Mouse (Mus musculus) stomach, embryonic 15.5 days (tissue): ENCODE data around the gene Gas1. TPM values are rescaled to one million over a fixed set of nuclear protein-coding genes. Genes with fewer than 3 reads are reported as not detected.

Experiments used
- ATAC-seq: fragments of 200-750 bp; cut with Nextera tagmentation; 2 replicates; pipeline ENCODE4 v1.8.0; 2017; ENCODE audit warnings: low read depth, moderate number of reproducible peaks, moderate TSS enrichment; ENCODE audit not compliant: insufficient read depth, low FRiP score
- H3K27ac ChIP-seq: fragments of 300-500 bp; sonication (generic); 2 replicates; pipeline ENCODE4 v1.5.1; 2015; ENCODE audit warnings: mild to moderate bottlenecking, inconsistent platforms
- H3K27me3 ChIP-seq: fragments of 300-500 bp; sonication (generic); replicated peaks from 2 replicates; pipeline ENCODE4 v1.6.1; 2015; ENCODE audit warnings: inconsistent platforms
- H3K36me3 ChIP-seq: fragments of 300-500 bp; sonication (generic); 2 replicates; pipeline ENCODE4 v1.6.1; 2015; ENCODE audit warnings: inconsistent platforms
- H3K4me1 ChIP-seq: fragments of 300-500 bp; sonication (generic); 2 replicates; pipeline ENCODE4 v1.6.1; 2015; ENCODE audit warnings: inconsistent platforms
- H3K4me2 ChIP-seq: fragments of 300-500 bp; sonication (generic); 2 replicates; pipeline ENCODE4 v1.6.1; 2015; ENCODE audit warnings: mild to moderate bottlenecking, inconsistent platforms
- H3K4me3 ChIP-seq: fragments of 300-500 bp; sonication (generic); replicated peaks from 2 replicates; pipeline ENCODE4 v1.5.1; 2015; ENCODE audit warnings: inconsistent platforms
- H3K9ac ChIP-seq: fragments of 300-500 bp; sonication (generic); 2 replicates; pipeline ENCODE4 v1.6.1; 2015; ENCODE audit warnings: inconsistent platforms
- H3K9me3 ChIP-seq: fragments of 300-500 bp; sonication (generic); 2 replicates; pipeline ENCODE4 v1.6.1; 2016; ENCODE audit warnings: inconsistent platforms
- WGBS: fragments of 180-500 bp; shearing (Covaris S2); methylation state at CpG from one replicate; pipeline ENCODE4 v1.1.7; 2015; 5-methylcytosine and 5-hydroxymethylcytosine counted together
- polyA plus RNA-seq: library from polyadenylated mRNA; unstranded; fragments of >200 nt; fragmentation: Nextera tagmentation; extraction: Ambion mirVana; gene quantifications from 2 replicates; pipeline ENCODE4 v1.2.1, GENCODE M21; 2015

Gas1 gene
- polyA plus RNA-seq, 1 experiment from 2014 or later, result 104 TPM

DNA sequence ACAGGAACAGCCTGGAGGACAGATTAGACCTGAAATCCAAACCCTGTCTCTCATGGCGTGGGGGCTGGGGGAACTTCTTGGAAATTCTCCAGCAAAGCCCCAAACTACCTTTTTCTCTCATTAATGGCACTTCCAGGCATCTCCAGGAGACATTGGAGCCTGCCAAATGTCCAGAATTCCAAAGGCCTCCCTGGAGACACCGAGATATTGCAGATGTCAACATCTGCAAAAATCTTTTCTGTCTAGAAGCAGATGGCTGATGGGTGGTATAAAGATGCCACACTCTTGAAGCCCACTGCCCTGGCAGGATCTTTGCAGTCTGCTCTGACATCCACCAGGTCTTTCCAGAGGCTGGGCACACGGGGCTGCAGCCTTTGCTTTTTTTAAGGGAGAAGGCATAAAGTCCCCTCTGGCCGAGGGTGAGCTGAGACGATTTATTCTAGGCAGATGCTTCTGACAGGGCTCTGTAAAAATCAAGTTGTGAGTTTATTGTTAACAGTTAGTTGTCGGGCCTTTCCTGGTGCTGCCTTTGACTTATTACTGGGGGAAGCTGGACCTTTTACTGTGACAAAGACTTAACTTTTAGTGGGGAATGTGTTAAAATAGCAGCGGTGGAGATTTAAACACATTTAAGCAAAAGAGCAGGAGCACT is 4.7 kb downstream of the Gas1 start:
- Histone ChIP-seq H3K9ac (no peak overlapping the region), H3K9me3 (no peaks in the 10 kb centered on the region), H3K27me3 (peaks cover 16% of the 10 kb centered on the region), H3K4me1 (peaks cover 16% of the 10 kb centered on the region), H3K4me2 (no peak overlapping the region), H3K27ac (peak overlapping the region; percentile 40; the same call in 1 of the 2 replicates), H3K4me3 (no peak overlapping the region), H3K36me3 (no peaks in the 10 kb centered on the region)
- ATAC-seq, result no peak
- WGBS, result 18% methylated on average over 7 of the region's 7 CpGs

DNA sequence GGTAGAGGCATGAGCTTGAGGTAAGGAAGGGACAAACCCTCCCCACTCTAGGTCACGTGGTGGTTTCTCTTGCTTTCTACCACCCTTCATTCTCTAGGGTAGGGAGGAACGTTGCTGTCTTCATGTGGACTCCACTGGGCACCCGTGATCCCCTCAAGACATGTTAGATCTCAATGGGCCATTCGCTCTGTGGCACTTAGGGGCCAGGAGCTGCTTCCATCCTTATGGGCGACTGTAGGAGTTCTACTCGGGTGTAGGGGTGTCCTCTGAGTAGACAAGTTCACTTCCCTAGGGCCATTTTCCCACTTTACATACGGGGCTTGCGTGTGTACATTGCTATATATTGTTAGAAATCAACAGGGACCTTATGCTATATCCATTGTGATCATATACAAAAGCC is 5.4 kb downstream of the Gas1 start:
- H3K36me3 ChIP-seq, result no peaks in the 10 kb centered on the region
- H3K9me3 ChIP-seq, result no peaks in the 10 kb centered on the region
- ATAC-seq, result no peak
- H3K4me2 ChIP-seq, result no peak overlapping the region
- no peak overlapping the region for H3K4me3 ChIP-seq
- no peak overlapping the region for H3K9ac ChIP-seq
- no peak overlapping the region for H3K27ac ChIP-seq
- WGBS, result 82% methylated on average over 8 of the region's 8 CpGs
- H3K4me1 ChIP-seq, result peaks cover 16% of the 10 kb centered on the region
- H3K27me3 ChIP-seq, result peaks cover 15% of the 10 kb centered on the region

DNA sequence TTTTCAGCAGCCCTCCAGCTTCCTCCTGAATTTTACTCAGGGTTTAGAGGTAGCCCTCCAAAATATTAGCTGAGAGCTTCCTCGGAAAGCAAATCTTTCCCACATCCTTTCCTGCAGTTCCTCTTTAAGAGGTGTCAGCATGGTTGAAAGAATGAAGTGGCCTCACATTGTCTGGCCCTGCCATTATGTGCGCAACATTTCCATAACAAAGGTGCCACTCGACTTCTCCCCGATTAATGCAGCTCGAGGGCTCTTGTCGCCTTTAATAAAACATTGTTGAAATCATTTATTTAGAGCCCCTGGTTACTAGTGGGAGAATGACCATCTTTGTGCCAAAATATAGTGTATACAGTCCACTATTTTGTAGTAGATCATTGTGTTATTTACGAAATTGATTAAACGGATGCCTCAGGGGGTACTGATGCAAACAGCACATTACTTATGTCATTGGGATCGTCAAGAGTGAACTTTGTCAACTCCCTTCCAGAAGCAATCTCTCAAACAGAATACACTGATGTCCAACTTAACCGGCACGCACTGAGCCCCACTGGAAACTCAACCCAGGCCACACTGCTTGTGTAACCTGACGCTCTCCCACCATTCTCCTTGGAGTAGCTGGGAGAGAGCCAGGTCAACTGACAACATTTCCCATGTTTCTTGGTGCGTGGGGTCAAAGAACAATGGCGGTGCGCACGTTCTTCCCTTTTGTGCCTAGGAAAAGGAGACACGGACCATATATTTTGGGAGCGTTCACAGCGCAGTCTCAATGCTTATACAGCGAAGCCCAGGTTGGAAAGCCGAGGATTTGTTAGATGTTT is 6.1 kb downstream of the Gas1 start:
- no peak for ATAC-seq

DNA sequence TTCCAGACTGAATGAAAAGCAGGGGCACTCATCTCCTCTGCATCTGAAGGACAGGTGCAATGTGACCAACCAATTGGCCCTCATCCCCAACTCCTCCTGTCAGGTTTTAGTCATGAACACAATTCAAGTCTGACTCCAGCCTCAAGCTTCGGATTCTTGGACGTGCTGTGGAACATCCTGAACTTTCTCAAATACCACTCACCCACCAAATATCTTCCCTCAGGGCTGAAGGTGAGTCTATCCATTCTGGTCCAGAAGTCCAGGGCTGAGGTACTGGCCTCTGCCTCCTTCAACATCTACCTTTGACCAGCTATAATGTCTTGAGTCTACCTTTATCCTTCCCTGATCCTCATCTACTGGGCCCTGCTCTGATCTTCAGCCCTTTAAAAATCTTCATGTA is 8.1 kb downstream of the Gas1 start:
- ATAC-seq, result no peak
- no peak overlapping the region for H3K9ac ChIP-seq
- H3K36me3 ChIP-seq, result no peaks in the 10 kb centered on the region
- H3K27ac ChIP-seq, result no peak overlapping the region
- no peak overlapping the region for H3K4me3 ChIP-seq
- peaks cover 9% of the 10 kb centered on the region for H3K4me1 ChIP-seq
- no peaks in the 10 kb centered on the region for H3K9me3 ChIP-seq
- WGBS, result 82% methylated on average over 2 of the region's 2 CpGs
- no peak overlapping the region for H3K4me2 ChIP-seq
- H3K27me3 ChIP-seq, result peaks cover 12% of the 10 kb centered on the region

More for the DNA sequence above, 6.1 kb downstream of the Gas1 start:
- Histone ChIP-seq H3K9me3 (no peaks in the 10 kb centered on the region), H3K27ac (no peak overlapping the region), H3K9ac (no peak overlapping the region), H3K4me1 (peaks cover 15% of the 10 kb centered on the region), H3K4me2 (no peak overlapping the region), H3K4me3 (no peak overlapping the region), H3K27me3 (peaks cover 12% of the 10 kb centered on the region), H3K36me3 (no peaks in the 10 kb centered on the region)
- 72% methylated on average over 21 of the region's 21 CpGs for WGBS

DNA sequence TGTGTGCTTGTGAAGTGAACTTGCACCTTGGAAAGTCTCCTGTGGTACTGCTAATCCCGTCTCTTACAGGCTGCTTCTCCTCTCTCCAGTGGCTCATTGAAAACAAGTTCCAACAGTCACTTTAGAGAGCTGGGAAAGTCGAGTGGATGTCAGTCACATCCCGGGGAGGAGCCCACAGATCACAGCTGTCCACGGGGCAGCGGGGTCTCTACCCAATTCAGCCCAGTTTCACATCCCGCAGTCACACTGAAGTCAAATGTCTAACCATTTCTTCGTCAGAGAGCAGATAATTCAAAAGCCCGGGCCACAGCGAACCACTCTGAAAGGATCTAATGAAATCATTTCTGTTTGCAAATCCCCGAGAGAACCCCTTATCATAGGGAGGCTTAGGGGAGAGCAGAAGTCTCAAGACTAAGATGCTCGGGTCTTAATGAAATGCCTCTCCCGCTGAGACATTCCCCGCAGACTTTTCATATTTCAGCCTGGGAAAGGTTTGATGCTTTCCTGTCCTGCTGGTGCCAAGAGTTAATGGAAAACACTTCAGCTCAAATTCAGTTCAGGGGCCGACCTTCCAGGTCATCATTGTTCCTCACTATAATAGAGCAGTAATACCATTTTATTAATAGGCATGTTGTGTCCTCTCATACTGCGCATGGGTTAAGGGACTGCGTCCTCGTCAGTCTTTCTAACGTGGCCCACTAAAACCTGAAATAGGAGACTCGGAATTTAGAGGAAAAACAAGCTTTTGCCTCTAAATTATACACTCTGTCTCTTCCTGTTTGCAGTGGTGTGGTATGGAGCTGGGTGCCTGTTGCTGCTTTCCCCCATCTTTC is 20.7 kb downstream of the Gas1 start:
- no peaks in the 10 kb centered on the region for H3K4me1 ChIP-seq
- H3K4me3 ChIP-seq, result no peak overlapping the region
- no peak overlapping the region for H3K9ac ChIP-seq
- no peaks in the 10 kb centered on the region for H3K9me3 ChIP-seq
- no peak overlapping the region for H3K4me2 ChIP-seq
- no peak for ATAC-seq
- H3K27ac ChIP-seq, result no peak overlapping the region
- no peaks in the 10 kb centered on the region for H3K27me3 ChIP-seq
- no peaks in the 10 kb centered on the region for H3K36me3 ChIP-seq
- WGBS, result 35% methylated on average over 19 of the region's 19 CpGs

DNA sequence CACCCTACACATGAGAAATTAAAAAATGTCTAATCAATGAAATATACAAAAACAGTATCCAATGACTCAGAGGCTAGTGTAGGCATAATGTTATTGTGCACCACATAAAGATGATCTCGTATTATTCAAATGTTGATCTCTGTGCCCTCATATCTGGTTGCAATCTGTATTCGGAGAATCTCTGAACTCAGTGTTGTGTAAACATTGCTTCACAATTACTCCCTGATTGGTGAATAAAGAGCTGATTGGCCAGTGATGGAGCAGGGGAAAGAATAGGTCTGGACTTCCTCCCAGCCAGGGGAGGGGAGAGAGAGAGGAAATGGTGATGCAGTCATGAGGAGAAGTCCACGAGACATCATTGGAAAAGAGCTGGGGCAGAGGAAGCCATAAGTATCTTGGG is 23.0 kb downstream of the Gas1 start:
- ATAC-seq, result no peak
- Histone ChIP-seq H3K27me3 (no peaks in the 10 kb centered on the region), H3K9me3 (no peaks in the 10 kb centered on the region), H3K4me2 (no peak overlapping the region), H3K27ac (no peak overlapping the region), H3K4me3 (no peak overlapping the region), H3K36me3 (no peaks in the 10 kb centered on the region), H3K9ac (no peak overlapping the region), H3K4me1 (no peaks in the 10 kb centered on the region)
- 85% methylated on average over 3 of the region's 3 CpGs for WGBS

DNA sequence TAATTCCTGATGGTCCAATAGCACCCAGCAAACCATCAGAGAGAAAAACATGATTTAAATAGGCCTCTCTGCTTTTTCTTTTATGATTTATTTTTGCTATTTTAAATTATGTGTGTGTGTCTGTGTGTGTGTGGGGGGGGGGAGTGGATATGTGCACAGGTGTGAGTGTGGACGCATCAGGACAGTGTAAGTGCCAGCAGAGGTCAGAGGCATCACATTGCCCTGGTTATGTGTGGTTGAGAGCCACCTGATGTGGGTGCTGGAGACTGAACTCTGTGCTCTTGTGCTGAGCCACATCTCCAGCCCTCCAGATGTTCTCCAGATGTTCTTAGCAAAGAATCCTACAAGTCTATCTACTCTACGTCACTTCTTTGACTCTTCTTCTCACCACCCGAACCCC is 28.9 kb downstream of the Gas1 start:
- H3K9ac ChIP-seq, result no peak overlapping the region
- no peaks in the 10 kb centered on the region for H3K36me3 ChIP-seq
- H3K4me2 ChIP-seq, result no peak overlapping the region
- no peak overlapping the region for H3K4me3 ChIP-seq
- no peaks in the 10 kb centered on the region for H3K27me3 ChIP-seq
- H3K27ac ChIP-seq, result no peak overlapping the region
- H3K4me1 ChIP-seq, result peaks cover 6% of the 10 kb centered on the region; the same call in 1 of the 2 replicates
- ATAC-seq, result no peak
- H3K9me3 ChIP-seq, result no peaks in the 10 kb centered on the region
- 60% methylated on average over 3 of the region's 3 CpGs for WGBS

DNA sequence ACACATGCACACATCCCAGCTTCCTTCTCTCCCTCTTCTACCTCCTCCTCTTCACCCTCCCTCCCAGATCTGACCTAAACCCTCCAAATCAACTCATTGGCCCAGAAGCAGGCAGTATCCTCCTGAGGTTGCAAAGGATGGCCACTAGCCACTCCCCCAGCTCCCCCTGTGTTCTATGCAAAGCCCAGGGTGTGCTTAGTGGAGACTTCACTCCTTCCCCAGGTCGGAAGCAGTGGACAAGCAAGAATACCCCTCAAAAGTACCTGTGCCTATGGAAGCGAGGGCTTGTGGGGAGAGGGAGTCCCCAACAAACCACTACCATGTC is 29.3 kb downstream of the Gas1 start:
- no peak overlapping the region for H3K9ac ChIP-seq

DNA sequence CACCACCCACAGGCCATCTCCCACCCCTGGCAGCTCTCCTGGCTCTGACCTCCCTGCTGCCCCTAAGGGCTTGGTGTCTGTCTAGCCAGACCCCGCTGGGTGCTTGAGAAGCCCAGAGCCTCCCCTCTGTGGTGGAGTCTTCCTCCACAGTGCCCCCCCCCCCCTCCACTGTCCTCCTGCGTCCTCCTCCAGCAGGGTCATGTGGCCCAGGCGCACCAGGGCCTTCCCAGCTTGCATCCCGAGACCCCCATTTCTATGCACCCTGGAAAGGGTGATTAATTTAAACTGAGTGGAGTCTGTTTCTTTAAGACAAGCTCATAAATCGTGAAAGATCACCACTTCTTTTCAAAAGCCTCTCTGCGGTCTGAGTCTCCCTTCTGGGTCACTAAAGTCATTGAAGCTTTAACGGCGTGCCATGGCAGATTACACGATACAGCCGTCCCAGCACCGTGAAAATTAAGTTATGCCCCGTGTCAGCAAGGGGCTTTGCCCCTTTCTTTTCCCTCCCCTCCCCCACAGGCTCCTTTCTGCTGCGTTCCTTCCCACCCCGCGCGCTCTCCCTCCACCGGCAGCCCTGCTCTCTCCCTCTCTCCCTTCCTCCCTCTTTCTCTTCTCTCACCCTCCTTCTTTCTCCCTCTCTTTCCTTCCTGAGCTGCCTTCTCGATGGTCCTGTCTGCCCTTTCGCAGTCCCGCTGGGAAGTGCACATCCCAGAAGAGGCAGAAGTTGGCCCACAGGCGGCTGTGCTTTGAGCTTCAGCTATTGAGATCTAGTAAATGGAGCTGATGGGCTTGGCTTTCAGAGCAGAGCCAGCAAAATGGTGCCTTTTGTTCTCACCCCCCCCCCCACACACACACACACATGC is 29.9 kb downstream of the Gas1 start:
- ATAC-seq, result no peak; the same call in 1 of the 2 replicates
- Histone ChIP-seq H3K27ac (no peak overlapping the region), H3K4me2 (peak overlapping the region; percentile 52), H3K27me3 (no peaks in the 10 kb centered on the region), H3K9ac (no peak overlapping the region), H3K4me1 (peaks cover 6% of the 10 kb centered on the region; the same call in 1 of the 2 replicates), H3K36me3 (no peaks in the 10 kb centered on the region), H3K4me3 (peak overlapping the region; percentile 18; the same call in 1 of the 2 replicates), H3K9me3 (no peaks in the 10 kb centered on the region)
- WGBS, result 6% methylated on average over 21 of the region's 21 CpGs

More for the DNA sequence above, 29.3 kb downstream of the Gas1 start:
- no peak overlapping the region; the same call in 1 of the 2 replicates for H3K4me3 ChIP-seq
- no peaks in the 10 kb centered on the region for H3K27me3 ChIP-seq
- no peaks in the 10 kb centered on the region for H3K9me3 ChIP-seq
- no peak overlapping the region for H3K27ac ChIP-seq
- no peaks in the 10 kb centered on the region for H3K36me3 ChIP-seq
- ATAC-seq, result no peak
- peaks cover 6% of the 10 kb centered on the region; the same call in 1 of the 2 replicates for H3K4me1 ChIP-seq
- H3K4me2 ChIP-seq, result no peak overlapping the region
- WGBS, result 77% methylated on average over 2 of the region's 2 CpGs

DNA sequence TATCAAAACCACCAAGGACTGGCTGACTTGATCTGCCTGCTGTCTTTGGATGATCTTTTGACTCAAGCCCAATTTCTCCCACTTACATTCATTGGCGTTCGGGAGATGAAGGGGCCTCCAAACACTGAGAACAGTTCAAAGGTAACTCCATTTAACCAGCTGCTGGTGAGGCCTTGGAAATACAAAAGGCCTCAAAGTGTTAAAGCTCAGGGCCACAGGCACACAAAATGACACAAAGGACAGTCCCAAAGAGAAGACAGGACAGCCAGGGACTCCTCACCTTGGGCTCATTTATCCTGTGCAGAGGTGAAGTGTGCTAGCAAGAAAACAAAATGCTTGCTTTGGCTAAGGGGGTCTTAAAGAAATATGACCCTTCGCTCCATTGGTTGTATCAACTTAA is 30.9 kb downstream of the Gas1 start:
- H3K4me1 ChIP-seq, result peaks cover 6% of the 10 kb centered on the region; the same call in 1 of the 2 replicates
- no peak overlapping the region for H3K27ac ChIP-seq
- H3K9ac ChIP-seq, result no peak overlapping the region
- ATAC-seq, result no peak
- H3K27me3 ChIP-seq, result no peaks in the 10 kb centered on the region
- 56% methylated on average over 3 of the region's 3 CpGs for WGBS
- no peak overlapping the region for H3K4me3 ChIP-seq
- H3K4me2 ChIP-seq, result no peak overlapping the region
- no peaks in the 10 kb centered on the region for H3K9me3 ChIP-seq
- H3K36me3 ChIP-seq, result no peaks in the 10 kb centered on the region

DNA sequence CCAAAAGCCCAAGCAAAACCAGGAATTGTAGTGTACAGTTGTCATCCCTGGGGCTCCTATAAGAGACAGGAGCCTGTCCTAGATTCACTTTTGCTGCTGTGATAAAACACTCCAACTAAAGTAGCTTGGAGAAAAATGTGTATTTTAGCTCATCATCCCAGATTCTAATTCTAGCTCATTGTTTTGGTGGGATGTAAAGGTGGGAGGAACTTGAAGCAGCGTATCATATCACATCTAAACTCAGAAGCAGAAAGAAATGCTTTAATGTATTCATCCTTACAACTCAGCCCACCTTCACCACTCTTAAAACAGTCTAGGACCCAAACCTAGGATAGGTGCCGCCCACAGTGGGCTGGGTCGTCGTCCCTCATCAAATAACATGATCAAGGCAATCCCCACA is 40.2 kb downstream of the Gas1 start:
- 84% methylated on average over 4 of the region's 4 CpGs for whole genome bisulfite sequencing
- Histone ChIP-seq H3K27ac (no peak overlapping the region), H3K9me3 (no peaks in the 10 kb centered on the region), H3K4me1 (no peaks in the 10 kb centered on the region), H3K36me3 (no peaks in the 10 kb centered on the region), H3K27me3 (0 out of 2 replicates have a peak, but pooled peaks cover 6% of the 10 kb centered on the region), H3K4me2 (no peak overlapping the region), H3K9ac (no peak overlapping the region), H3K4me3 (no peak overlapping the region)
- ATAC-seq, result no peak
